Mouse (Mus musculus) natural killer cell, adult 2 months (primary cell): ENCODE measurements around the gene Zfp964.
"Not testable (repeated sequence)": the region's sequence is repeated elsewhere in the genome, so short reads cannot be mapped to it uniquely, and the experiment has no call there.

ENCODE experiments used
- DNase-seq, 2 experiments: peaks; one replicate each; pipeline ENCODE4 v3.0.0; 2022; ENCODE audit warnings: low spot score in 2 of 2

Zfp964 gene

DNA sequence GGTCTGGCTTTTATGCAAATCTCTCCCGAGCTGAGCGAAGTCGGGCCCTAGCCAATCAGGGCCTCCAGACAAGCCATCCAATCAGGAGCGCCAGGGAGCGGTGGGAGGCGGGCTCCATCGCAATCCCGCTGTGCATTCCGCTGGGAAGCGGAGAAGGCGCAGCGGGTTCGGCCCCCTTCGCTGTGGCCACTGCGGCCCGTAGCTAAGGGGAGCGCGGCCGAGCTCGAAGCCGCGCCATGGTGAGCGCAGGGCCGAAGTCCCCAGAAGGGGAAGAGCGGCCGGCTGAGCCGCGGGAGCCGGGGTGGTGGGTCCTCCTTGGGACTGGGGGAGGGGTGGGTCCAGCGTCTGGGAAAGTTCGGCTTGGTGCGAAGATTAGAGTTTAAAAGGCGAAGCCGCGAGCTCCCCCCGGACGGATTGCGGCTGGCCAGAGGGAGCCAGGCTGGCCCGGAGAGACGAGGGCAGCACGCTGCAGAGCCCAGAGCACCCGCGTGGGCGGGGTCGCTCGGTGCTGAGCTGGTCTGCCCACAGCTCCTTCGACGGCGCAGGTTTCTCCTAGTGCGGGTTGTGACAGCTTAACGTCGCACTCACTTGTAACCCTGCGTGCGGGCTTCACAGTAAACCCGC is at the start of gene Zfp964:
Zfp964 (plus strand) TSS at position 122 of the 624 bp plus-strand sequence.
- peak; percentile 49 to 71 for DNase-seq

DNA sequence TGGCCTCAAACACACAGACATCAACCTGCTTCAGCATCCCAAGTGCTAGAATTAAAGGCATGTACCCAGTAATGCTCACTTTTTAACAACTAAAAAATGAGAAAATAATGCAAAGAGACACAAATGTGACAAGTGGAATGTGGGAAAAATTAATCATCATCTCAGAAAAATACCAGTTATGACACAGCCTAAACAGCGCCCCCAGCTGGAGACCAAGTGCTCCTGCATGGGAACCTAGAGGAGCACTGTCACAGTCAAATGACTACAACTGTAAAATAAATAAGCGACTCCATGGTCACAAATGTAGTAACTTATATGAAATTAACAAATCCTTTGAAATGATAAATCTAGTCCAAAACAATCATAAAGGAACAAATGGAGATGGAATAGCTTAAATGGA is 39.6 kb upstream of the Zfp964 start:
- DNase-seq = peak in 1 of 2 experiments; percentile 10

GRCm38 (mm10) chr8:69618078-69618477 is 36.2 kb upstream of the Zfp964 start:
- DNase-seq = no peak

GRCm38 (mm10) chr8:69625095-69625789 is 29.0 kb upstream of the Zfp964 start, which contains the start of gene Zfp868:
Gene Zfp868, minus strand, starts transcription at chr8:69625548.
- DNase-seq = peak; percentile 99

- no peak for DNase-seq
Observed at GRCm38 (mm10) chr8:69653808-69654357, 396 bp upstream of the Zfp964 start.

DNA sequence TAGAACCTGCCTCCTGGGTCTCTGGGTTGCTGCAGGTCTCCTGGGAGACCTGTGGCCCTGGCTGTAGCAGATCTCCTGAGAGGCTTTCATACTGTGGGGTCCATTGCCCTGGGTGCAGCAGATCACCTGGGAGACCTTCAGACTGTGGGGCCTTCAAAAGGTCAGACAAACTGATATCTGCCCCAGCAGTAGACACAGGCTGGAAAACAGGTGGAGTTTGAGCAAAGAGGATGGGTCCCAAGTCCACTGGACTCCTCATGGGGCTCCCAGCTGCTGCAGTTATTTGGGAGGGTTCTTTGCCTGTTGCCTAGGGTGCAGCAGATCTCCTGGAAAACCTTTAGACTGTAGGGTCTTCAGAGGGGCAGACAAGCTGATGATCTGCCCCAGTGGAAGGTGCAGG is 7.0 kb downstream of the Zfp964 start:
- no peak for DNase-seq

- DNase-seq = not testable (repeated sequence)
Observed at GRCm38 (mm10) chr8:69665051-69665450, 10.8 kb downstream of the Zfp964 start.

GRCm38 (mm10) chr8:69701810-69702209 is 47.5 kb downstream of the Zfp964 start:
- no peak for DNase-seq

DNA sequence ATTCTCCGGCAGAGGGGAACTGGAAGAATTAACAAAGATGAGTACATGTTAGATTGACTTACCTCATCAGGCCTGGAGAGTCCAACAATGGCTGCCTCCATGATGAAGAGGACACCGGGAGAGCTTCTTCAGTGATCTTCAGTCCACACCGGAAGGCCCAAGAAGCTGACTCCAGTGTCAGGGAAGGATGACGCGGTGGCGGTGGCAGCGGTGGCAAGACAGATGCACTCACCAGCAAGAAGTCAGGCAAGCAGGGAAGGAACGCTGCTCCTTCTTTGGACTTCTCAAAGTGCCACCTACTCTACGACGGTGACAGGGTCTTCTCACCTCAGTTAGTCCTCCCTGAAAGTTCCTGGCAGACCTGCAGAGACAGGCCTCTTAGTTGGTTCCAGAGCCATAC is 56.3 kb downstream of the Zfp964 start, which contains the start of gene Zfp869:
Zfp869 (minus strand) TSS at position 101 of the 400 bp plus-strand sequence.
- DNase-seq = not testable (repeated sequence)

GRCm38 (mm10) chr8:69713516-69713915 is 59.2 kb downstream of the Zfp964 start:
- no peak for DNase-seq

- no peak for DNase-seq
Observed at GRCm38 (mm10) chr8:69715366-69715765, 61.1 kb downstream of the Zfp964 start.
